Mouse (Mus musculus) gastrocnemius, postnatal 25 days (tissue): ENCODE data around the gene 6030458C11Rik. TPM values are rescaled to one million over a fixed set of nuclear protein-coding genes. Genes with fewer than 3 reads are reported as not detected.

Experiments used
- DNase-seq: peaks from one replicate; pipeline ENCODE4 v3.0.0; 2022
- microRNA-seq, 2 experiments: library from miRNA; unstranded; fragments of <30 nt; microRNA quantifications; one replicate each; pipeline ENCODE4 v1.2.0; 2021; ENCODE audit warnings: borderline replicate concordance in 2 of 2
- total RNA-seq, 2 experiments: library from RNA; stranded (reverse); gene quantifications; 1 replicate in 1 of 2; 2 replicates in 1 of 2; pipeline ENCODE4 v1.2.3; 2021

The 6030458C11Rik gene
- total RNA-seq, 2 experiments from 2014 or later, result 18.3 to 20.0 TPM

GRCm38 (mm10) chr15:12760747-12761146 is 63.7 kb downstream of the 6030458C11Rik start:
- no peak for DNase-seq

- DNase-seq, result no peak
Observed at GRCm38 (mm10) chr15:12758461-12758860, 66.0 kb downstream of the 6030458C11Rik start.

Small RNA genes lying within 50 kb of the gene (microRNA-seq; reads per million reads assigned to microRNA genes)
- 0 reads per million in 2 experiments for gene Gm47288

Other genes with a start within 250 kb of the 6030458C11Rik start
- gene Pdzd2, start 84.7 kb downstream of the 6030458C11Rik start, total RNA-seq, result 10 to 100 TPM; 18.9 to 19.3 TPM
- 10 to 100 TPM; 25.7 to 29.4 TPM for gene Drosha, start 166 bp upstream of the 6030458C11Rik start, total RNA-seq